Mouse (Mus musculus) heart, postnatal 0 days (tissue): ENCODE data around the gene Abca7. TPM values are rescaled to one million over a fixed set of nuclear protein-coding genes. Genes with fewer than 3 reads are reported as not detected.

Experiments used
- ATAC-seq: fragments of 200-750 bp; cut with Nextera tagmentation; 2 replicates; pipeline ENCODE4 v1.8.0; 2017; ENCODE audit warnings: low read depth, moderate number of reproducible peaks, moderate library complexity; ENCODE audit not compliant: insufficient read depth
- DNase-seq: peaks from one replicate; pipeline ENCODE4 v3.0.0-alpha.2; 2016; ENCODE audit warnings: low spot score
- H3K27ac ChIP-seq: fragments of 300-500 bp; sonication (generic); 2 replicates; pipeline ENCODE4 v1.5.1; 2014; ENCODE audit warnings: low read depth, mild to moderate bottlenecking
- H3K27me3 ChIP-seq: fragments of 300-500 bp; sonication (generic); 2 replicates; pipeline ENCODE4 v1.6.1; 2014; ENCODE audit warnings: low read length, mixed read lengths; ENCODE audit not compliant: control insufficient read depth, insufficient read depth
- H3K36me3 ChIP-seq: fragments of 300-500 bp; sonication (generic); replicated peaks from 2 replicates; pipeline ENCODE4 v1.6.1; 2014; ENCODE audit warnings: low read length, mixed read lengths; ENCODE audit not compliant: control insufficient read depth, insufficient read depth
- H3K4me1 ChIP-seq: fragments of 300-500 bp; sonication (generic); 2 replicates; pipeline ENCODE4 v1.6.1; 2014; ENCODE audit warnings: antibody characterized with exemption; ENCODE audit not compliant: control insufficient read depth, insufficient read depth
- H3K4me2 ChIP-seq: fragments of 300-500 bp; sonication (generic); 2 replicates; pipeline ENCODE4 v1.6.1; 2014; ENCODE audit warnings: low read depth, mild to moderate bottlenecking, low read length, moderate library complexity
- H3K4me3 ChIP-seq: fragments of 300-500 bp; sonication (generic); 2 replicates; pipeline ENCODE4 v1.5.1; 2014; ENCODE audit warnings: low read depth, low read length
- H3K9ac ChIP-seq: fragments of 300-500 bp; sonication (generic); replicated peaks from 2 replicates; pipeline ENCODE4 v1.6.1; 2014; ENCODE audit warnings: low read depth, low read length, mixed read lengths
- H3K9me3 ChIP-seq: fragments of 300-500 bp; sonication (generic); replicated peaks from 2 replicates; pipeline ENCODE4 v1.6.1; 2016; ENCODE audit warnings: low read length; ENCODE audit not compliant: control insufficient read depth
- CTCF ChIP-seq: IDR thresholded peaks from 2 replicates; pipeline ENCODE4 v1.5.1; 2016; ENCODE audit warnings: antibody characterized with exemption, control low read depth, low read depth
- EP300 ChIP-seq: IDR thresholded peaks from 2 replicates; pipeline ENCODE4 v1.6.1; 2016; ENCODE audit warnings: antibody characterized with exemption, low read depth
- WGBS: fragments of 180-500 bp; shearing (Covaris S2); extraction: QIAGEN DNeasy Blood & Tissue Kit; methylation state at CpG from one replicate; pipeline ENCODE4 v1.1.7; 2014; 5-methylcytosine and 5-hydroxymethylcytosine counted together
- polyA plus RNA-seq: library from polyadenylated mRNA; unstranded; fragments of >200 nt; fragmentation: Nextera tagmentation; extraction: Ambion mirVana; gene quantifications from 2 replicates; pipeline ENCODE4 v1.2.1, GENCODE M21; 2015
- total RNA-seq: library from RNA; depleted of rRNA; stranded (reverse); fragments of >200 nt; gene quantifications from 2 replicates; pipeline ENCODE4 v1.2.3, GENCODE M21; 2014; ENCODE audit warnings: low replicate concordance

The Abca7 gene
- total and polyA plus RNA-seq, 2 experiments from 2014 or later, result 1.9 to 11.4 TPM

DNA sequence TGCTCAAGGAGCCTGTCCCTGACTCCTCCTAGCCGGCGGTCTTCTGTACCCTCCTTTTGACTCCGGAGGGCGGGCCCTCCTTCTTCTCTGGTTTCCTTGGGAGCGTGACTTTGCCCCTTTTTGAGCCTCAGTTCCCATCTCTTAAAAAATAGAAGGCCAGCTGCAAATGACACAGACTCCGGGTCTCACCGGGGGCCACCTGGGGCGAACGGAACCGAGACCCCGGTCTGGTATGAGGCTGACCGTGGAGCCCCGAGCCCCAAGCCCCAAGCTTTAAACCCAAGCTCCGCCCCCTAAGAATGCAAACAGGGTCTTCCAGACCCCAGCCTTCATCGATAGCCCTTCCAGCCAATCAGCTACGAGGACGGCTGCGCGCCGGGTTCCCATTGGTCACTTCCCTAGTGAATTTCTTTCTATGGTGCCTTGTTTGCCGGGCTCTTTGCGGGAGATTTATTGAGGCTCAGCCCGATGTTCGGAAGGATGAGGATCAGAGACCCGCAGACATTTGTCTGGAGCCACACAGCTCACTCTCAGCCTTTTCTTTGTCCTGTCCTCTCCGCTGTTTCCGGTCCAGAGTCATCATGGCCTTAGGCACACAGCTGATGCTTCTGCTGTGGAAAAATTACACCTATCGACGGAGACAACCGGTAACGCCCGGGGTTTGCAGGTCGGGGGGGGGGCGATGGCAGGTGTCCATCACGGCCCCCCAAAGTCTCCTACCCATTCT is 903 bp downstream of the Abca7 start:
- DNase-seq, result peak; percentile 57
- Histone ChIP-seq H3K9ac (peak overlapping the region; percentile 58), H3K27ac (0 out of 2 replicates have a peak overlapping the region, but pooled peaks have one; percentile 18), H3K9me3 (no peaks in the 10 kb centered on the region), H3K4me2 (peak overlapping the region; percentile 89), H3K27me3 (no peaks in the 10 kb centered on the region), H3K4me1 (peaks cover 12% of the 10 kb centered on the region; the same call in 1 of the 2 replicates), H3K36me3 (peaks cover 34% of the 10 kb centered on the region), H3K4me3 (peak overlapping the region; percentile 59)
- under 1% methylated on average over 35 of the region's 35 CpGs for WGBS
- TF ChIP-seq EP300 (no peak), CTCF (no peak)
- peak; percentile 25; the same call in 1 of the 2 replicates for ATAC-seq

DNA sequence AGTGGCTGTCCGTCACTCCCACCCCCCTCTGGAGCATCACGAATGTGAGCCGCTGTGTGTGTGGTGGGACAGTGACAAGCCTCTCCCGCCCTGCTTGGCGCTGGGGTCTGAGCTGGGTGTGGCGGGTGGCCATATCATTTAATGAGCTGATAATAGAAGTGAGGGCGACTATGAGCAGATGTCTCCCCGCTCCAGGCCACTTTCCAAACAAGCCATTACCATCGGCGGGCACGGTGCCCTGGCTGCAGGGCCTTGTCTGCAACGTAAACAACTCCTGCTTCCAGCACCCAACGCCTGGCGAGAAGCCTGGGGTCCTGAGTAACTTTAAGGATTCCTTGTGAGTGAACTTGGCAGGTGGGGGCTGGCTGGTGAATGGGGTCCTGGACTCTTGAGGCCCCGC is 1.5 kb downstream of the Abca7 start:
- 0 out of 2 replicates have a peak overlapping the region, but pooled peaks have one; percentile 18 for H3K27ac ChIP-seq

DNA sequence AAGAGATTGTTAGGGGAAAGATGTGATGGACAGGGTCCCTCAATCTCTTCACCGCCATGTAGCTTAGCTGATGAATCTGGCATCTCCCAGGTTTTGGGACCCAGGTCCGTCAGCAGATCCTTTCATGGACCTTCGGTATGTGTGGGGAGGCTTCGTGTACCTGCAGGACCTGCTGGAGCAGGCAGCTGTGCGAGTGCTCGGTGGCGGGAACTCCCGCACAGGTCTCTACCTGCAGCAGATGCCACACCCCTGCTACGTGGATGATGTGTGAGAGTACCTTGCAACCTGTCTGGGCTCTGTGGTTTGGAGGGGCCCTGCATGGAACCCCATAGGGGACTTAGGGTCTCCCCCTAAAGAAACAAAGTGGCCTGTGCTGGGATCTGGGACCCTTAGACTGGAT is 5.7 kb downstream of the Abca7 start:
- Histone ChIP-seq H3K9me3 (no peaks in the 10 kb centered on the region), H3K27me3 (no peaks in the 10 kb centered on the region), H3K36me3 (peaks cover 4% of the 10 kb centered on the region; the same call in 1 of the 2 replicates), H3K4me2 (no peak overlapping the region), H3K27ac (no peak overlapping the region), H3K4me3 (no peak overlapping the region), H3K9ac (no peak overlapping the region), H3K4me1 (peaks cover 20% of the 10 kb centered on the region)
- 87% methylated on average over 9 of the region's 9 CpGs for WGBS
- no peak for TF ChIP-seq EP300
- no peak for TF ChIP-seq CTCF
- DNase-seq (no peak), ATAC-seq (no peak)

More for the DNA sequence above, 1.5 kb downstream of the Abca7 start:
- Histone ChIP-seq H3K36me3 (peaks cover 28% of the 10 kb centered on the region), H3K4me1 (peaks cover 16% of the 10 kb centered on the region), H3K9me3 (no peaks in the 10 kb centered on the region), H3K4me2 (peak overlapping the region; percentile 89), H3K27me3 (no peaks in the 10 kb centered on the region), H3K4me3 (peak overlapping the region; percentile 59), H3K9ac (no peak overlapping the region)
- TF ChIP-seq EP300, result no peak
- no peak for TF ChIP-seq CTCF
- ATAC-seq (peak; percentile 17; the same call in 1 of the 2 replicates), DNase-seq (peak; percentile 28)
- WGBS, result 14% methylated on average over 15 of the region's 15 CpGs

DNA sequence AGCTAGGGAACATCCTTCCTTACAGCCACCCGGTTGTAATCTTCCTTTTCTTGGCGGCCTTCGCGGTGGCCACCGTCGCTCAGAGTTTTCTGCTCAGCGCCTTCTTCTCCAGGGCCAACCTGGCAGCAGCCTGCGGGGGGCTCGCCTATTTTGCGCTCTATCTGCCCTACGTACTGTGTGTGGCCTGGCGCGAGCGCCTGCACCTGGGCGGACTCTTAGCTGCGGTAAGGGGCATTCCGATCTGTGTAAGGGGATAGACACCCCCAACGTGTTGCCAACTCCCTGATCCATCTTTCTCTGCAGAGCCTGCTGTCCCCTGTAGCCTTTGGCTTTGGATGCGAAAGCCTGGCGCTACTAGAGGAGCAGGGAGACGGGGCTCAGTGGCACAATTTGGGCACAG is 6.5 kb downstream of the Abca7 start:
- TF ChIP-seq EP300, result no peak
- peaks cover 4% of the 10 kb centered on the region; the same call in 1 of the 2 replicates for H3K36me3 ChIP-seq
- ATAC-seq, result no peak
- peak overlapping the region; percentile 63 for H3K27ac ChIP-seq
- H3K9ac ChIP-seq, result no peak overlapping the region
- peaks cover 11% of the 10 kb centered on the region for H3K4me1 ChIP-seq
- no peaks in the 10 kb centered on the region for H3K9me3 ChIP-seq
- DNase-seq, result no peak
- no peaks in the 10 kb centered on the region for H3K27me3 ChIP-seq
- 32% methylated on average over 21 of the region's 21 CpGs for WGBS
- no peak overlapping the region for H3K4me3 ChIP-seq
- H3K4me2 ChIP-seq, result no peak overlapping the region

DNA sequence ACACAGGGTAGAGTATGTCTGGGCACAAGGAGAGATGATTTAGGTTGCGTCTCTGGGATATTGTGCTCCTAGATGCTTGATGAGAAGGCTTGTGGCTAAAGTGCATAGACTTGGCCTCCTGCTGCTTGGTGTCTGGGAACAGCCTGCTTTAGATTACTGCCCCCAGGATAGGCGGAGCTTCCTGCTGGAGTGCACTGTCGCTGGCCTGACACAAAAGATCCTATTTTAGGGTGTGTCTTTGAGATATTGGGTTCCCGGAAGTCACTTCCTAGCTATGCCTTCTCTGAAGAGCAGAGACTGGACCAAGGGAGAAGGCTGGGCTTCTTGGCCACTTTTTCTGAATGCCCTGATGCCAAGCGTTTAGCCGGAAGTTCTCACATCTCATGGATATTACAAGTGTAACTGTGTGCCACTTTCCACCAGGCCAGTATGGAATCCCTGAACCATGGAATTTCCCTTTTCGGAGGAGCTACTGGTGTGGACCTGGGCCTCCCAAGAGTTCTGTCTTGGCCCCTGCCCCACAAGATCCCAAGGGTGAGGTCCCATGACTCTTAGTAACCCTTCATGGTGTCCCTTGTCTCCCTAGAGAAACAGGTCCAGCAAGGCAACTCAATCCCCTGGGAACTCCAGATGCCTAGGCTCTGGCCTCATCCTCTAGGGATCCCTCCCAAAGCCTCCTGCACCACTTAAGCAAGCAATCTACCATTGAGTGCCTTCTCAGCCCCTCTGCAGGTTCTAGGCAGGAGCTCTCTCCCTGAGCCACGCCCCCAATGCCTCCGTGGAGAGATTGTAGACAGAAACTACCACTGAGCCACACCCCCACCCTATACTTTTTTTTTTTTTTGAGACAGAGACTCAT is 7.3 kb downstream of the Abca7 start:
- Histone ChIP-seq H3K27ac (peak overlapping the region; percentile 63), H3K4me3 (no peak overlapping the region), H3K36me3 (peaks cover 9% of the 10 kb centered on the region; the same call in 1 of the 2 replicates), H3K4me1 (peaks cover 8% of the 10 kb centered on the region; the same call in 1 of the 2 replicates), H3K9me3 (no peaks in the 10 kb centered on the region), H3K27me3 (no peaks in the 10 kb centered on the region), H3K9ac (no peak overlapping the region), H3K4me2 (no peak overlapping the region)
- TF ChIP-seq CTCF, result no peak
- WGBS, result 50% methylated on average over 9 of the region's 9 CpGs
- peak; percentile 52 for ATAC-seq
- peak; percentile 43 for DNase-seq
